Mouse (Mus musculus): Measurements from ENCODE around the gene Nxn.

GRCm38 (mm10) chr11:76326051-76326450, 72.9 kb downstream of the Nxn start:
- no peak for TF ChIP-seq CTCF (IDR thresholded peaks at IDR 0.05; ENCODE audit: borderline replicate concordance, control insufficient read depth, extremely low read depth, insufficient read depth, low read length, poor library complexity)
- no peak for TF ChIP-seq POLR2A (IDR thresholded peaks at IDR 0.05; ENCODE audit: control insufficient read depth, extremely low read depth, insufficient read depth, low read length, poor library complexity)

All from thymus, adult 2 months (tissue).